Mouse (Mus musculus): ENCODE measurements at regions not wholly inside any gene's neighbourhood (a gene's known extent, or its start where the extent isn't known, plus 50 kb on each side); places are given as distances from the start of the nearest gene placed in this dataset.

DNA sequence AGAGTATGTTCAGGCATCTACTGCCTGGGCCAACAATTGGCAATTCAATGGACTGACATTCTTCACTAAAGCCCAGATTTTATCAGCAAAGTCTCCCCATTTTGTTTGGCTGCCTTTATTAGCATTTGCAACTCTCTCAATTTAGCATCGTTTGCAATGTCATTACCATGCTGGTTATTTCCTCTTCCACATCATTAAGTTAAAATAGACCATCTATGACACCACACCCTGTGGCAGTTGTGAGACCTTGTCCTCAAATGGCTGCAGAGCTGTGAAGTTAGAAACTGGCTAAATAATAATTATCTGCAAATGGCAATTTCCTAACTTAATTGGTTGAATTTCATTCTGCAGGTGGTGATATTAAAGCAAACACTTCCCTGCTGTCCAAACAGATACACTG is 381.8 kb downstream of the H2al1n start:
- WGBS (ENCODE audit: insufficient replicate concordance), result 33% methylated on average over 1 of the region's 1 CpGs
- Histone ChIP-seq H3K27me3 (ENCODE audit: insufficient read depth, low read length) (no peaks in the 10 kb centered on the region), H3K27ac (ENCODE audit: low read depth) (no peak overlapping the region), H3K36me3 (replicated peaks; ENCODE audit: insufficient read depth, low read length) (no peaks in the 10 kb centered on the region), H3K4me3 (ENCODE audit: low read depth, low read length) (no peak overlapping the region), H3K4me1 (ENCODE audit: insufficient read depth) (no peaks in the 10 kb centered on the region), H3K9me3 (ENCODE audit: low read length) (no peaks in the 10 kb centered on the region), H3K9ac (replicated peaks) (no peak overlapping the region), H3K4me2 (ENCODE audit: low read depth, low read length) (no peak overlapping the region)
- DNase-seq (no peak), ATAC-seq (no peak)
- TF ChIP-seq CTCF (IDR thresholded peaks at IDR 0.05; ENCODE audit: low read depth) (no peak), EP300 (IDR thresholded peaks at IDR 0.05; ENCODE audit: low read depth) (no peak)

- Histone ChIP-seq H3K4me3 (ENCODE audit: low read depth, low read length) (no peak overlapping the region), H3K9me3 (ENCODE audit: low read length) (no peaks in the 10 kb centered on the region), H3K4me2 (ENCODE audit: low read depth, low read length) (no peak overlapping the region), H3K27me3 (ENCODE audit: insufficient read depth, low read length) (no peaks in the 10 kb centered on the region), H3K36me3 (replicated peaks; ENCODE audit: insufficient read depth, low read length) (no peaks in the 10 kb centered on the region), H3K9ac (replicated peaks) (no peak overlapping the region), H3K4me1 (ENCODE audit: insufficient read depth) (no peaks in the 10 kb centered on the region), H3K27ac (ENCODE audit: low read depth) (no peak overlapping the region)
- DNase-seq (no peak), ATAC-seq (no peak)
- TF ChIP-seq CTCF (IDR thresholded peaks at IDR 0.05; ENCODE audit: low read depth) (no peak), EP300 (IDR thresholded peaks at IDR 0.05; ENCODE audit: low read depth) (no peak)
These were observed 385.9 kb downstream of the H2al1n start for GRCm38 (mm10) chrX:14596799-14597198.

DNA sequence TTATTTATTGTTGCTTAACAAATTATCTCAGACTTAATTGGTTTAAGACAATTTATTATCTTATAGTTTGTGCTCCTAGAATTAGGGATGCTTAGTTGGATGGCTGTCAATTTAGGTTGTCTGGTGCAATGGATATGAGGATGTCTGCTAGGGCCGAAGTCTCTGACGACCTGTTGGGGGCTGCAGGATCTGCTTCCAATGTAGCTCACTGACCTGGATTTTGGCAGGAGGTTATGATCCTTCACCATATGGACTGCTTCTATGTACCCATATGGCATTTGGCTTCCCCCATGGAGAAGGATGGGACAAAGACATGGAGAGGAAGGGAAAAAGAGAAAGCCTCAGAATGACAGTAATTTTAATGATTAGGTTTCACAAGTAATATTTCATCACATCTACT is 391.0 kb downstream of the H2al1n start:
- no peaks in the 10 kb centered on the region for H3K36me3 ChIP-seq (replicated peaks; ENCODE audit: insufficient read depth, low read length)
- DNase-seq (no peak), ATAC-seq (no peak)
- 84% methylated on average over 2 of the region's 2 CpGs for WGBS (ENCODE audit: insufficient replicate concordance)
- H3K9ac ChIP-seq (replicated peaks), result no peak overlapping the region
- TF ChIP-seq EP300 (IDR thresholded peaks at IDR 0.05; ENCODE audit: low read depth), result no peak
- TF ChIP-seq CTCF (IDR thresholded peaks at IDR 0.05; ENCODE audit: low read depth), result no peak
- no peak overlapping the region for H3K4me2 ChIP-seq (ENCODE audit: low read depth, low read length)
- no peaks in the 10 kb centered on the region for H3K27me3 ChIP-seq (ENCODE audit: insufficient read depth, low read length)
- no peak overlapping the region for H3K4me3 ChIP-seq (ENCODE audit: low read depth, low read length)
- no peaks in the 10 kb centered on the region for H3K4me1 ChIP-seq (ENCODE audit: insufficient read depth)
- no peak overlapping the region for H3K27ac ChIP-seq (ENCODE audit: low read depth)
- H3K9me3 ChIP-seq (ENCODE audit: low read length), result no peaks in the 10 kb centered on the region

GRCm38 (mm10) chrX:14609196-14609595 is 398.2 kb downstream of the H2al1n start:
- Histone ChIP-seq H3K36me3 (replicated peaks; ENCODE audit: insufficient read depth, low read length) (no peaks in the 10 kb centered on the region), H3K9ac (replicated peaks) (no peak overlapping the region), H3K4me3 (ENCODE audit: low read depth, low read length) (no peak overlapping the region), H3K4me2 (ENCODE audit: low read depth, low read length) (no peak overlapping the region), H3K9me3 (ENCODE audit: low read length) (no peaks in the 10 kb centered on the region), H3K4me1 (ENCODE audit: insufficient read depth) (no peaks in the 10 kb centered on the region), H3K27me3 (ENCODE audit: insufficient read depth, low read length) (no peaks in the 10 kb centered on the region), H3K27ac (ENCODE audit: low read depth) (no peak overlapping the region)
- DNase-seq (no peak), ATAC-seq (no peak)
- TF ChIP-seq EP300 (IDR thresholded peaks at IDR 0.05; ENCODE audit: low read depth) (no peak), CTCF (IDR thresholded peaks at IDR 0.05; ENCODE audit: low read depth) (no peak)
- 71% methylated on average over 1 of the region's 1 CpGs for WGBS (ENCODE audit: insufficient replicate concordance)

- H3K27me3 ChIP-seq (ENCODE audit: insufficient read depth, low read length), result no peaks in the 10 kb centered on the region
- no peak overlapping the region for H3K4me2 ChIP-seq (ENCODE audit: low read depth, low read length)
- no peak overlapping the region for H3K4me3 ChIP-seq (ENCODE audit: low read depth, low read length)
- H3K4me1 ChIP-seq (ENCODE audit: insufficient read depth), result no peaks in the 10 kb centered on the region
- H3K27ac ChIP-seq (ENCODE audit: low read depth), result no peak overlapping the region
- H3K9ac ChIP-seq (replicated peaks), result no peak overlapping the region
- peak; percentile 53 for ATAC-seq
- WGBS (ENCODE audit: insufficient replicate concordance), result 27% methylated on average over 10 of the region's 10 CpGs
- no peaks in the 10 kb centered on the region for H3K36me3 ChIP-seq (replicated peaks; ENCODE audit: insufficient read depth, low read length)
- TF ChIP-seq CTCF (IDR thresholded peaks at IDR 0.05; ENCODE audit: low read depth) (no peak), EP300 (IDR thresholded peaks at IDR 0.05; ENCODE audit: low read depth) (no peak)
- peak; percentile 16 for DNase-seq
- H3K9me3 ChIP-seq (ENCODE audit: low read length), result no peaks in the 10 kb centered on the region
These were observed 417.4 kb downstream of the H2al1n start for GRCm38 (mm10) chrX:14628267-14628901.

- Histone ChIP-seq H3K4me1 (ENCODE audit: insufficient read depth) (no peaks in the 10 kb centered on the region), H3K9ac (replicated peaks) (no peak overlapping the region), H3K9me3 (ENCODE audit: low read length) (no peaks in the 10 kb centered on the region), H3K36me3 (replicated peaks; ENCODE audit: insufficient read depth, low read length) (no peaks in the 10 kb centered on the region), H3K4me2 (ENCODE audit: low read depth, low read length) (no peak overlapping the region), H3K27ac (ENCODE audit: low read depth) (no peak overlapping the region), H3K4me3 (ENCODE audit: low read depth, low read length) (no peak overlapping the region), H3K27me3 (ENCODE audit: insufficient read depth, low read length) (no peaks in the 10 kb centered on the region)
- DNase-seq (no peak), ATAC-seq (no peak)
- TF ChIP-seq CTCF (IDR thresholded peaks at IDR 0.05; ENCODE audit: low read depth), result no peak
- no peak for TF ChIP-seq EP300 (IDR thresholded peaks at IDR 0.05; ENCODE audit: low read depth)
- 56% methylated on average over 3 of the region's 3 CpGs for WGBS (ENCODE audit: insufficient replicate concordance)
These were observed 428.4 kb downstream of the H2al1n start for GRCm38 (mm10) chrX:14639378-14639777.

GRCm38 (mm10) chrX:14664852-14665251 is 453.9 kb downstream of the H2al1n start:
- no peaks in the 10 kb centered on the region for H3K36me3 ChIP-seq (replicated peaks; ENCODE audit: insufficient read depth, low read length)
- DNase-seq (no peak), ATAC-seq (no peak)
- H3K27ac ChIP-seq (ENCODE audit: low read depth), result no peak overlapping the region
- TF ChIP-seq CTCF (IDR thresholded peaks at IDR 0.05; ENCODE audit: low read depth), result no peak
- TF ChIP-seq EP300 (IDR thresholded peaks at IDR 0.05; ENCODE audit: low read depth), result no peak
- no peaks in the 10 kb centered on the region for H3K4me1 ChIP-seq (ENCODE audit: insufficient read depth)
- no peaks in the 10 kb centered on the region for H3K9me3 ChIP-seq (ENCODE audit: low read length)
- H3K27me3 ChIP-seq (ENCODE audit: insufficient read depth, low read length), result no peaks in the 10 kb centered on the region
- no peak overlapping the region for H3K4me3 ChIP-seq (ENCODE audit: low read depth, low read length)
- WGBS (ENCODE audit: insufficient replicate concordance), result 57% methylated on average over 3 of the region's 3 CpGs
- no peak overlapping the region for H3K4me2 ChIP-seq (ENCODE audit: low read depth, low read length)
- no peak overlapping the region for H3K9ac ChIP-seq (replicated peaks)
